Mouse (Mus musculus): ENCODE data around the gene Tob2. TPM values are rescaled to one million over a fixed set of nuclear protein-coding genes. Genes with fewer than 3 reads are reported as not detected.

Tob2 gene
- polyA plus RNA-seq, 1 experiment from 2014 or later: 26.0 TPM

GRCm38 (mm10) chr15:81833481-81833880 is 25.1 kb downstream of the Tob2 start:
- Histone ChIP-seq H3K9me3 (no peaks in the 10 kb centered on the region), H3K9ac (no peak overlapping the region), H3K4me1 (peaks cover 35% of the 10 kb centered on the region), H3K4me3 (no peak overlapping the region), H3K27ac (no peak overlapping the region), H3K4me2 (replicated peaks) (no peak overlapping the region), H3K27me3 (peaks cover 17% of the 10 kb centered on the region), H3K36me3 (peaks cover 3% of the 10 kb centered on the region; the same call in 1 of the 2 replicates)
- no peak for ATAC-seq (ENCODE audit: low FRiP score, low read depth)
- 80% methylated on average over 4 of the region's 4 CpGs for WGBS

- Histone ChIP-seq H3K9me3 (no peaks in the 10 kb centered on the region), H3K9ac (no peak overlapping the region), H3K27ac (no peak overlapping the region), H3K36me3 (peaks cover 12% of the 10 kb centered on the region), H3K27me3 (peaks cover 17% of the 10 kb centered on the region), H3K4me1 (peaks cover 30% of the 10 kb centered on the region), H3K4me2 (replicated peaks) (no peak overlapping the region), H3K4me3 (no peak overlapping the region)
- ATAC-seq (ENCODE audit: low FRiP score, low read depth): no peak
- 91% methylated on average over 3 of the region's 3 CpGs for WGBS
Observed at GRCm38 (mm10) chr15:81832219-81832618, 26.4 kb downstream of the Tob2 start.

GRCm38 (mm10) chr15:81831136-81831825 is 27.3 kb downstream of the Tob2 start:
- Histone ChIP-seq H3K4me2 (replicated peaks) (peak overlapping the region; percentile 35), H3K9me3 (no peaks in the 10 kb centered on the region), H3K9ac (peak overlapping the region; percentile 48), H3K27me3 (peaks cover 17% of the 10 kb centered on the region), H3K27ac (no peak overlapping the region; the same call in 1 of the 2 replicates), H3K4me3 (peak overlapping the region; percentile 10; the same call in 1 of the 2 replicates), H3K36me3 (peaks cover 21% of the 10 kb centered on the region), H3K4me1 (peaks cover 21% of the 10 kb centered on the region)
- ATAC-seq (ENCODE audit: low FRiP score, low read depth): peak; percentile 83
- 18% methylated on average over 24 of the region's 24 CpGs for WGBS

- Histone ChIP-seq H3K4me3 (no peak overlapping the region), H3K27ac (no peak overlapping the region), H3K36me3 (peaks cover 29% of the 10 kb centered on the region), H3K27me3 (peaks cover 15% of the 10 kb centered on the region), H3K4me1 (peaks cover 17% of the 10 kb centered on the region), H3K9ac (no peak overlapping the region), H3K4me2 (replicated peaks) (no peak overlapping the region), H3K9me3 (no peaks in the 10 kb centered on the region)
- ATAC-seq (ENCODE audit: low FRiP score, low read depth): no peak
- WGBS: 86% methylated on average over 4 of the region's 4 CpGs
Observed at GRCm38 (mm10) chr15:81830530-81830929, 28.1 kb downstream of the Tob2 start.

GRCm38 (mm10) chr15:81829208-81829580 is 29.4 kb downstream of the Tob2 start:
- Histone ChIP-seq H3K4me3 (no peak overlapping the region), H3K36me3 (peaks cover 42% of the 10 kb centered on the region), H3K4me2 (replicated peaks) (no peak overlapping the region), H3K9me3 (no peaks in the 10 kb centered on the region), H3K9ac (no peak overlapping the region), H3K27me3 (0 out of 2 replicates have a peak, but pooled peaks cover 2% of the 10 kb centered on the region), H3K27ac (no peak overlapping the region), H3K4me1 (peaks cover 12% of the 10 kb centered on the region; the same call in 1 of the 2 replicates)
- no peak for ATAC-seq (ENCODE audit: low FRiP score, low read depth)
- WGBS: 62% methylated on average over 2 of the region's 2 CpGs

- 89% methylated on average over 7 of the region's 7 CpGs for WGBS
- ATAC-seq (ENCODE audit: low FRiP score, low read depth): no peak
- H3K9me3 ChIP-seq: no peaks in the 10 kb centered on the region
Observed at GRCm38 (mm10) chr15:81828426-81829207, 30.0 kb downstream of the Tob2 start.

GRCm38 (mm10) chr15:81824832-81825231 is 33.8 kb downstream of the Tob2 start:
- peaks cover 81% of the 10 kb centered on the region for H3K36me3 ChIP-seq
- H3K27ac ChIP-seq: no peak overlapping the region
- no peak for ATAC-seq (ENCODE audit: low FRiP score, low read depth)
- no peaks in the 10 kb centered on the region for H3K9me3 ChIP-seq
- WGBS: 82% methylated on average over 3 of the region's 3 CpGs
- 0 out of 2 replicates have a peak, but pooled peaks cover 3% of the 10 kb centered on the region for H3K4me1 ChIP-seq
- H3K27me3 ChIP-seq: no peaks in the 10 kb centered on the region
- H3K4me2 ChIP-seq (replicated peaks): no peak overlapping the region
- H3K9ac ChIP-seq: no peak overlapping the region
- no peak overlapping the region for H3K4me3 ChIP-seq

More at GRCm38 (mm10) chr15:81828426-81829207, 30.0 kb downstream of the Tob2 start:
- Histone ChIP-seq H3K27me3 (no peaks in the 10 kb centered on the region), H3K4me1 (peaks cover 12% of the 10 kb centered on the region; the same call in 1 of the 2 replicates), H3K9ac (no peak overlapping the region), H3K36me3 (peaks cover 48% of the 10 kb centered on the region), H3K4me2 (replicated peaks) (no peak overlapping the region), H3K4me3 (no peak overlapping the region), H3K27ac (no peak overlapping the region)

GRCm38 (mm10) chr15:81822631-81823030 is 36.0 kb downstream of the Tob2 start:
- Histone ChIP-seq H3K9ac (no peak overlapping the region), H3K27me3 (no peaks in the 10 kb centered on the region), H3K4me1 (0 out of 2 replicates have a peak, but pooled peaks cover 3% of the 10 kb centered on the region), H3K4me3 (no peak overlapping the region), H3K4me2 (replicated peaks) (no peak overlapping the region), H3K9me3 (no peaks in the 10 kb centered on the region), H3K27ac (no peak overlapping the region), H3K36me3 (peaks cover 94% of the 10 kb centered on the region)
- 84% methylated on average over 3 of the region's 3 CpGs for WGBS
- ATAC-seq (ENCODE audit: low FRiP score, low read depth): no peak

GRCm38 (mm10) chr15:81818404-81818803 is 40.2 kb downstream of the Tob2 start:
- H3K36me3 ChIP-seq: peaks cover 80% of the 10 kb centered on the region
- H3K27me3 ChIP-seq: no peaks in the 10 kb centered on the region
- H3K4me1 ChIP-seq: no peaks in the 10 kb centered on the region
- no peak overlapping the region for H3K27ac ChIP-seq
- WGBS: 92% methylated on average over 3 of the region's 3 CpGs
- no peak overlapping the region for H3K4me2 ChIP-seq (replicated peaks)
- H3K9me3 ChIP-seq: no peaks in the 10 kb centered on the region
- H3K4me3 ChIP-seq: no peak overlapping the region
- ATAC-seq (ENCODE audit: low FRiP score, low read depth): no peak
- no peak overlapping the region for H3K9ac ChIP-seq

- Histone ChIP-seq H3K9ac (no peak overlapping the region), H3K9me3 (no peaks in the 10 kb centered on the region), H3K4me3 (no peak overlapping the region), H3K36me3 (peaks cover 50% of the 10 kb centered on the region), H3K4me1 (peaks cover 19% of the 10 kb centered on the region), H3K27ac (no peak overlapping the region), H3K4me2 (replicated peaks) (no peak overlapping the region), H3K27me3 (no peaks in the 10 kb centered on the region)
- ATAC-seq (ENCODE audit: low FRiP score, low read depth): no peak
- WGBS: 84% methylated on average over 12 of the region's 12 CpGs
Observed at GRCm38 (mm10) chr15:81814716-81815370, 43.8 kb downstream of the Tob2 start.

- Histone ChIP-seq H3K9me3 (no peaks in the 10 kb centered on the region), H3K4me2 (replicated peaks) (no peak overlapping the region), H3K4me3 (no peak overlapping the region), H3K36me3 (peaks cover 43% of the 10 kb centered on the region), H3K9ac (no peak overlapping the region), H3K27ac (no peak overlapping the region), H3K27me3 (no peaks in the 10 kb centered on the region), H3K4me1 (peaks cover 26% of the 10 kb centered on the region)
- WGBS: 83% methylated on average over 5 of the region's 5 CpGs
- no peak for ATAC-seq (ENCODE audit: low FRiP score, low read depth)
Observed at GRCm38 (mm10) chr15:81813986-81814705, 44.5 kb downstream of the Tob2 start.

All from limb, embryonic 13.5 days (tissue).